Mouse (Mus musculus) c-Kit-positive CD71-negative TER-119-negative erythroid progenitor cells, embryonic 14.5 days (primary cell): ENCODE results near the gene 4933407L21Rik.

Experiments
- DNase-seq: peaks from one replicate; pipeline ENCODE4 v3.0.0-alpha.2; 2013; ENCODE audit warnings: low read depth

4933407L21Rik gene

GRCm38 (mm10) chr1:85928057-85928687, at the start of gene 4933407L21Rik:
Gene 4933407L21Rik, plus strand, starts transcription at chr1:85928483.
- DNase-seq, result no peak

- DNase-seq, result no peak
These were observed 46.3 kb upstream of the 4933407L21Rik start for GRCm38 (mm10) chr1:85882003-85882402.

DNA sequence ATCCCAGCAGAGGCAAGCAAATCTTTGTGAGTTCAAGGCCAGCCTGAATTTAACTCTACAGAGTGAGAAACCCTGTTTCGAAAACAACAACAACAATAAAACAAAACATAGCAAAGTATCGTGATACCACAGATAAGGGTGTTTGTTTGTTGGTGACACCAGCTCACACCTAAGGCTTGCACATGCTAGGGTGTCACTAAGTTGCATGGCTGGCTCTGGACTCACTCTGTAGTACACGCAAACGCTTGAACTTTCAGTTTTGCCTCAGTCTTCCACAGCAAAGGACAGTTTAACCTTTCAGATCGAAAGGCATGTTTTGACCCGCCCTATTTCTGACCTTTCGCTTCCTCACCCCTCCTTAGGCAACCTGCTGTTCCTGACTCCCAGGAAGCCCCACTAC, 41.1 kb upstream of the 4933407L21Rik start:
- no peak for DNase-seq

GRCm38 (mm10) chr1:85894231-85894747, 34.0 kb upstream of the 4933407L21Rik start, which contains the start of gene Itm2c:
Gene Itm2c, plus strand, starts transcription at chr1:85894281.
- DNase-seq, result peak; percentile 59

DNA sequence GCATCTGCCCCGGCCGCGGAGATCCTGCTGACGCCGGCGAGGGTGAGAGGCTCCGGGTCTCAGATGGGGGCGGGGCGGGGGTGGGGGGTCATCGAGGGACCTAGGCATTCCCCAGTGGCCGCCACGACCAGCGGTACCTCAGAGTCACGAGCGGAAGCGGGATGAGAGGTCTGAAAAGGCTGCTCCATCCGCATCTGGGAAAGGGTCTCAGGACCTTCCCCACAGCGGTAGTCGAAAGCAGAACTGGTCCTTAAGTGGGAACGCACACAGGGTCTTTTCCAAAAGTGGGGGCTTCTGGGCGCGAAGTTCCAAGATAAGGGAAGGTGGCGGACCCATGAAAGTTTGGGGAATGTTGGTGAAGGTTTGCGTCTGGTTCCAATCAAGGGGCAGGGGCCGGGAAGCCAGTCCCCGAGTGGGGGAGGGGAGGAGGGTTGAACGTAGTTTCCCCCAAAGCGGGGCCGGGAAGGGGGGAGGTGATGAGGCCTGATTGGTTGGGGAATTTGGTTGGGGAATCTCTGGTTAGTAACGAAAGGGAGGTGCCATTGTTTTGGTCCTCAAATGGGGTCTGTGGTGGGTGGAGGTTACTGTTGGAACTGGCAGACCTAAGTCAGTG, 33.4 kb upstream of the 4933407L21Rik start:
- no peak for DNase-seq

DNA sequence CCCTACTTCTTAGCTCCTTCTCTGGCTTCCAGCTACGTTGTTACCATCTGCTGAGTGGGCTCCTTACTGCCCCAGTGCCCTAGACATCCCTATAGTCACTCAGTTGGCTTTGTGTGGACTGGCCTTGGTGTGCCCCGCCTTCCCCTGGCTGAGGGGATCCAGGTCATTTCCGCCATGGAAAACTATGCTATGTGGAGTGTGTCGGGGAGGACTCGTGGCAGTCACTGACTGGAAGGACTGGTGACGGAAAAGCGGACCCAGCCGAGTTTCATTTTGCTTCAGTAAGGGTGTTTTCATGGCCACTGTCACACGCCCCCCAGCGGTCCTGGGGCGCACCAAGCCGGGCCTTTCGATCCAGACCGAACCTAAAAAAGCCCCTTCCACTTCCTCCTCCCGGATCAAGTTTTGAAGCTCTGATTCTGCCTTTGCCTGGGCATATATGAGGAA, 32.9 kb upstream of the 4933407L21Rik start:
- DNase-seq, result peak; percentile 54

- no peak for DNase-seq
These were observed 32.2 kb upstream of the 4933407L21Rik start for GRCm38 (mm10) chr1:85896110-85896509.

- peak; percentile 23 for DNase-seq
These were observed 31.2 kb upstream of the 4933407L21Rik start for GRCm38 (mm10) chr1:85896781-85897700.

GRCm38 (mm10) chr1:85897901-85898760, 30.2 kb upstream of the 4933407L21Rik start:
- DNase-seq, result no peak

- DNase-seq, result no peak
These were observed 29.4 kb upstream of the 4933407L21Rik start for GRCm38 (mm10) chr1:85898761-85899387.

GRCm38 (mm10) chr1:85899388-85899761, 28.9 kb upstream of the 4933407L21Rik start:
- DNase-seq, result no peak

GRCm38 (mm10) chr1:85900521-85901333, 27.6 kb upstream of the 4933407L21Rik start:
- no peak for DNase-seq

DNA sequence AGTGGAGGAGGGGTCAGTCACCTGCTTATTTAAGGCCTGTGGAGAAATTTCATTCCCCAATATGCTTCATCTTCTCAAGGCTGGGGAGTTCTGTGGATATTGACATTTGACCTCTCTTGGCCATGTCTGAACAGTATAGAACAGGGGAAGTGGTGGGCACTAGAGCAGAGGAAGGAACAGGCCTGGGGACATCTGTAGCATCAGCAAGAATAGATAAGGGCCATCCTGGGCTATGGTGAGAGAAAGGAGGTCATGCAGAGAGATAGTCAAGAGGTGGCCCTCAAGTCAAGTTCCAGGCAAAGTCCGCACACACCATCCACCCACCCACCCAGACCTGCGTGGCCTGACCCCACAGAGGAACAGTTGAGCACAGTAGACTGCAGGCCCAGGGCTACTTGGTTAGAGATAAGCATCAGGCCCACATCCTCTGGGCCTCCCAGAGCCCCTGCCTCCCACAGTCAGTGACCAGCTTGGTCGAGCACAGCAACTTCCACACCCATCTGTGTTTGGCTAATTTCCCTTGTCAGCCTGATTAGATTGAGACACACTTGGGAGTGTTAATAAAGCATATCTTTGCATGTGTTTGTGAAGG, 26.7 kb upstream of the 4933407L21Rik start:
- DNase-seq, result no peak

GRCm38 (mm10) chr1:85902108-85902561, 26.1 kb upstream of the 4933407L21Rik start:
- DNase-seq, result no peak

GRCm38 (mm10) chr1:85906892-85907291, 21.4 kb upstream of the 4933407L21Rik start:
- DNase-seq, result no peak

DNA sequence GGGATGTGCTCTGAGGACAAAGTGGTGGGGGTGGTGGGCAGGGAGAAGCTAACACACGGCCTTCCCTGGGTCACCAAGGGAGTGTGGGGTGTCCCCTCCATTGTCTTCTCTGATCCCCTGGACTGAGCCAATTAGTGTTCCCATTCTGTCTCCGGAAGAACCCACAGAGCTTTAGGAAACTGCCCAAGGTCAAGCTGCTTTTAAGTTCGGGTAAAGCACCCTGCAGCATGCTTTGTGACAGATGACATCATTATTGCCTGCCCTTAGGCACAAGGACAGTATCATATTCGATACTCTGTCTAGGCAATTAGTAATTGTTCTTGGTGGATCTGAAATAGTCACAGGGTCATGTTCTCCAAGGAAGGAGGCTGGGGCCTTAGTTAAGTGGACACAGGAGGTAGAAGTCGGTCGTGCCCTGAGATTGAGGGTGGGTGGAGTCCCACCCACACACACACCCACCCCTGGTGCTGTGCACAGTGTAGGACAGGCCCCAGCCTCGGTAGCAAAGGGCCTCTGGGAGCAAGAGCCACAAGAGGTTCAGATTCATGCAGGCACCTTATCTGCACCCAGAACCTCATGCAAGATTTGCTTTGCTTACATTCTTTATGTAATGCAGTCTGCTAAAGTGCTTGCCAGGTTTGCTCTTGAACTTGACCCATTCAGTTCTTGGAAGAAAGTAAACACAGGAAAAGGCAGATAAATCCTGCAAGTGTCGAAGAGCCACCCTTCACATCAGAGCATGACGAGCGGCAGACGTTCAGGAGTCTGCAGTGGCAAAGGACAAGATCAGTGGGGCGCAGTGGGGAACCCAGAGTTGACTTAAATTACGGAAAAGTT, 19.3 kb upstream of the 4933407L21Rik start:
- no peak for DNase-seq

GRCm38 (mm10) chr1:85913078-85913755, 15.1 kb upstream of the 4933407L21Rik start:
- DNase-seq, result no peak

- no peak for DNase-seq
These were observed 12.4 kb upstream of the 4933407L21Rik start for GRCm38 (mm10) chr1:85915890-85916289.
